6 mouse cellular contexts compared by ENCODE assay signal in genomic region chr11:21508713-21509112, GRCm38 (mm10).
DNase-seq lines count a peak whose midpoint lies in the region; ATAC-seq and TF ChIP-seq lines count a peak whose summit lies in the region.
"Not testable (repeated sequence)": the region's sequence is repeated elsewhere in the genome, so short reads cannot be mapped to it uniquely, and the experiment has no call there.

No protein-coding gene starts in this region.

- not testable (repeated sequence) for H3K36me3 ChIP-seq in G1E (replicated peaks)
- peaks cover 0 to 19% of the 10 kb centered on the region in 2 experiments; a peak in 2 of 4 replicates for H3K36me3 ChIP-seq in MEL (ENCODE audit: control insufficient read depth in 1 of 2, insufficient read depth in 2 of 2, low read length in 2 of 2)

- not testable (repeated sequence) for TF ChIP-seq CTCF in G1E (IDR thresholded peaks at IDR 0.05; ENCODE audit: low read depth, low read length); MEL (IDR thresholded peaks at IDR 0.05 in 2 of 3, conservative IDR thresholded peaks at IDR 0.05 in 1 of 3; ENCODE audit: control insufficient read depth in 1 of 3, insufficient read depth in 1 of 3, low read depth in 2 of 3, low read length in 3 of 3, poor library complexity in 1 of 3, severe bottlenecking in 1 of 3)

- TF ChIP-seq EP300 in MEL (IDR thresholded peaks at IDR 0.05; ENCODE audit: low read depth in 1 of 2, low read length in 2 of 2) = peak; percentile 51 to 53; a peak in 2 of 4 replicates

- not testable (repeated sequence) for TF ChIP-seq POLR2A in MEL (IDR thresholded peaks at IDR 0.05; ENCODE audit: control insufficient read depth in 1 of 2, insufficient read depth in 1 of 2, low read depth in 1 of 2, low read length in 2 of 2, poor library complexity in 1 of 2)

- H3K9me3 ChIP-seq in G1E (replicated peaks); MEL (replicated peaks; ENCODE audit: insufficient read depth, low read length): not testable (repeated sequence)

- H3K79me2 ChIP-seq in MEL (ENCODE audit: control insufficient read depth, insufficient read depth, low read length, poor library complexity) = not testable (repeated sequence)

- H3K9ac ChIP-seq in MEL (ENCODE audit: control insufficient read depth, low read depth, low read length, poor library complexity, severe bottlenecking) = not testable (repeated sequence)

- not testable (repeated sequence) for H3K27me3 ChIP-seq in G1E (ENCODE audit: insufficient read depth, low read length); MEL (ENCODE audit: control insufficient read depth in 1 of 2, insufficient read depth in 2 of 2, low read length in 2 of 2)

- TF ChIP-seq RAD21 in MEL (IDR thresholded peaks at IDR 0.05; ENCODE audit: low read depth, low read length) = not testable (repeated sequence)

- H3K27ac ChIP-seq in MEL (ENCODE audit: control insufficient read depth, low read depth, low read length) = not testable (repeated sequence)

- not testable (repeated sequence) for H3K4me1 ChIP-seq in G1E (ENCODE audit: insufficient read depth, low read depth, low read length); MEL (ENCODE audit: control insufficient read depth in 1 of 2, insufficient read depth in 2 of 2, low read length in 2 of 2)

- peak; percentile 60; the same call in 1 of the 2 replicates for ATAC-seq in G1E (ENCODE audit: extremely low read depth, insufficient number of reproducible peaks, low FRiP score, poor library complexity, severe bottlenecking)
- peak; percentile 69 for ATAC-seq in common myeloid progenitor, adult 5-6 weeks (replicated peaks; ENCODE audit: low read depth, poor library complexity, severe bottlenecking)
- peak; percentile 68 for ATAC-seq in megakaryocyte progenitor cell, adult 5-6 weeks (replicated peaks; ENCODE audit: poor library complexity)
- ATAC-seq in megakaryocyte-erythroid progenitor cell, adult 5-6 weeks (replicated peaks; ENCODE audit: low FRiP score, low TSS enrichment, poor library complexity, severe bottlenecking) = peak; percentile 63; the same call in 1 of the 2 replicates

- H3K4me3 ChIP-seq in G1E (ENCODE audit: low read depth, low read length); MEL (ENCODE audit: control insufficient read depth in 1 of 2, insufficient read depth in 1 of 2, low read depth in 2 of 2, low read length in 2 of 2): not testable (repeated sequence)

- peak; percentile 84 for DNase-seq in 416B (ENCODE audit: low read depth)
- DNase-seq in G1E (ENCODE audit: low spot score) = not testable (repeated sequence)
- DNase-seq in MEL (ENCODE audit: low read depth, low spot score) = peak; percentile 45

TF ChIP-seq in MEL, 35 proteins besides CTCF, POLR2A, EP300 and RAD21:
- peak; percentile 31 for TF ChIP-seq TAL1 (IDR thresholded peaks at IDR 0.05; ENCODE audit: low read length)
- peak; percentile 52; the same call in 1 of the 2 replicates for TF ChIP-seq TCF12 (IDR thresholded peaks at IDR 0.05; ENCODE audit: low read depth, low read length)
- TF ChIP-seq GATA1 (IDR thresholded peaks at IDR 0.05; ENCODE audit: low read depth, low read length) = peak; percentile 48
- peak; percentile 24; the same call in 1 of the 2 replicates for TF ChIP-seq RCOR1 (IDR thresholded peaks at IDR 0.05; ENCODE audit: low read depth, low read length)
- peak; percentile 25; the same call in 1 of the 2 replicates for TF ChIP-seq ZNF384 (IDR thresholded peaks at IDR 0.05; ENCODE audit: low read depth, low read length)
- TF ChIP-seq ETS1 (IDR thresholded peaks at IDR 0.05; ENCODE audit: low read depth, low read length) = 0 out of 2 replicates have a peak, but pooled peaks have one; percentile 7
TF ChIP-seq in MEL: peak in this region for 6; not testable (repeated sequence) for 29.
